Comparison of ENCODE assay signal across 16 mouse cellular contexts in the genomic region with DNA sequence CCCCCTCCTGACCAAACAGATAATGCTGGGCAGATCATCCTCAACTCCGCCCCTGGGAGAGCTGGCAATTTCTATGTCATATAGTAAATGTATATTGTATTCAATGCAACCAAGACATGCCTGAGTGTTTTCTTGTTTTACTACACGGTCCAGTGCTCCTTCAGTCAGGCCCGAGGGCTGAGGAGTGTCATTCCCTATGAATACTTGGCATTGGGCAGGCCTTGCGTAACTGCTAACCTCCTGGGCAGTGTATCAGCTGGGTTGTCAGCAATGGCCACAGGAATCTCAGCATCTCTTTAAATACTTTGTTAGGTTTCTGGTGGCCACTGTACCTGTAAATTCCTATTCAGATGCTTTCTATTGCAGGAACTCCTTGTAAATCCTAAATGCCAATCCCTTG. TPM values are rescaled to one million over a fixed set of nuclear protein-coding genes. Genes with fewer than 3 reads are reported as not detected.
A peak's percentile ranks its signal among the peaks of the same experiment; 100 is the strongest.
DNase-seq lines count a peak whose midpoint lies in the region; TF ChIP-seq lines count a peak whose summit lies in the region.
"Had no signal": no experiment of that assay in that cellular context is flagged by ENCODE, and none has a peak within 500 bp of the region (broad histone marks: within the 10 kb centered on the region; RNA-seq: fewer than 3 reads in every experiment).

No protein-coding gene starts in this region.

- peak overlapping the region; percentile 28; the same call in 1 of the 2 replicates for H3K27ac ChIP-seq in gastrocnemius, adult 2 months
- H3K27ac ChIP-seq: embryonic facial prominence, embryonic 15.5 days; hindbrain, embryonic 14.5 days; layer of hippocampus, adult 2 months; left cerebral cortex, adult 2 months had no signal

- intact Hi-C loops in gastrocnemius, adult 2 months (cut with DNase I): no loop called here
- intact Hi-C loops in left cerebral cortex, postnatal 14 days (cut with DNase I): no loop called here

- no peak for TF ChIP-seq CTCF in gastrocnemius, adult 2 months (IDR thresholded peaks at IDR 0.05)

- no peak overlapping the region for H3K4me3 ChIP-seq in gastrocnemius, adult 2 months
- H3K4me3 ChIP-seq: embryonic facial prominence, embryonic 15.5 days; layer of hippocampus, adult 2 months; left cerebral cortex, adult 2 months had no signal

- DNase-seq in gastrocnemius, adult 2 months: peak; percentile 64
- no peak for DNase-seq in gastrocnemius, postnatal 4 days (ENCODE audit: low spot score in 2 of 2)
- peak; percentile 96 for DNase-seq in 3T3-L1 (ENCODE audit: low read depth, low spot score)
- peak; percentile 53 for DNase-seq in adrenal gland, postnatal 25 days
- DNase-seq in kidney, postnatal 25 days: peak; percentile 78 to 86
- no peak for DNase-seq in left cerebral cortex, postnatal 14 days (ENCODE audit: low spot score in 2 of 2)
- no peak for DNase-seq in right cerebral cortex, postnatal 36 days (ENCODE audit: low spot score in 2 of 2)
- no peak for DNase-seq in layer of hippocampus, adult 18-20 months (ENCODE audit: low spot score in 2 of 2)
- DNase-seq: liver, postnatal 0 days; right cerebral cortex, postnatal 25 days; thymus, adult 2 months had no signal

RNA-seq across cellular contexts. Expression of gene Afap1l2, which starts 13.4 kb away (rescaled TPM):
- total RNA-seq in gastrocnemius, adult 2 months (2021): 1 to 10 TPM; 1.6 TPM
- 10 to 100 TPM; 29.4 to 34.7 TPM for total RNA-seq in gastrocnemius, postnatal 4 days (2021)
- 11.4 and 14.3 TPM in 2 replicates for total RNA-seq in adrenal gland, postnatal 25 days (2021)
- total RNA-seq in left cerebral cortex, postnatal 14 days (2021): 10 to 100 TPM; 11.9 to 13.4 TPM
- total RNA-seq in layer of hippocampus, adult 18-20 months (2021): 10 to 100 TPM in 1 of 2 experiments, 1 to 10 TPM in 1; 9.0 to 11.6 TPM
- total RNA-seq: common myeloid progenitor, adult 5-6 weeks had no signal

Comparison
In these comparisons a context has a peak if more than half of its experiments do, and no peak if none do; other contexts are left out.
1. DNase-seq: peak in gastrocnemius, adult 2 months (single experiment), 3T3-L1 (single experiment), adrenal gland, postnatal 25 days (single experiment) and kidney, postnatal 25 days (2 of 2); none in gastrocnemius, postnatal 4 days (0 of 2), left cerebral cortex, postnatal 14 days (0 of 2), right cerebral cortex, postnatal 36 days (0 of 2) and layer of hippocampus, adult 18-20 months (0 of 2).